In genomic region chr6:52245040-52245756, GRCm38 (mm10) we compare ENCODE assay signal across 12 mouse cellular contexts. TPM values are rescaled to one million over a fixed set of nuclear protein-coding genes. Genes with fewer than 3 reads are reported as not detected.
A peak's percentile ranks its signal among the peaks of the same experiment; 100 is the strongest.
DNase-seq lines count a peak whose midpoint lies in the region; ATAC-seq lines count a peak whose summit lies in the region.
"Had no signal": no experiment of that assay in that cellular context is flagged by ENCODE, and none has a peak within 500 bp of the region (broad histone marks: within the 10 kb centered on the region; RNA-seq: fewer than 3 reads in every experiment).

No protein-coding gene starts in this region.

- no peaks in the 10 kb centered on the region for H3K36me3 ChIP-seq in heart, embryonic 13.5 days
- H3K36me3 ChIP-seq in limb, embryonic 10.5 days = peaks cover 27% of the 10 kb centered on the region
- no peaks in the 10 kb centered on the region for H3K36me3 ChIP-seq in forebrain, embryonic 10.5 days (replicated peaks)

- DNase-seq in heart, postnatal 10 days = no peak
- peak; percentile 58 for DNase-seq in thymus, postnatal 4 days
- DNase-seq in thymus, postnatal 25 days = no peak
- no peak for DNase-seq in limb, embryonic 10.5 days (ENCODE audit: low spot score)
- peak; percentile 65 for DNase-seq in urinary bladder, postnatal 25 days (ENCODE audit: low spot score)
- no peak for DNase-seq in adrenal gland, adult (ENCODE audit: inconsistent age in 2 of 2, low spot score in 1 of 2)
- DNase-seq in forebrain, embryonic 10.5 days (ENCODE audit: extremely low spot score, low spot score) = no peak
- DNase-seq: adrenal gland, postnatal 10 days; cerebellum, postnatal 14 days; thymus, adult 2 months had no signal

- ATAC-seq in heart, embryonic 13.5 days (ENCODE audit: extremely low read depth, insufficient number of reproducible peaks, low FRiP score, low TSS enrichment) = no peak

- peak overlapping the region; percentile 37 for H3K4me2 ChIP-seq in heart, embryonic 13.5 days

- peaks cover 11% of the 10 kb centered on the region; the same call in 1 of the 2 replicates for H3K4me1 ChIP-seq in heart, embryonic 13.5 days
- H3K4me1 ChIP-seq in limb, embryonic 10.5 days = peaks cover 74% of the 10 kb centered on the region
- H3K4me1 ChIP-seq in forebrain, embryonic 10.5 days = peaks cover 17% of the 10 kb centered on the region

- H3K4me3 ChIP-seq in heart, embryonic 13.5 days = peak overlapping the region; percentile 32
- H3K4me3 ChIP-seq in limb, embryonic 10.5 days = peak overlapping the region; percentile 90
- H3K4me3 ChIP-seq in forebrain, embryonic 10.5 days = no peak overlapping the region

- no peak overlapping the region for H3K27ac ChIP-seq in heart, embryonic 13.5 days (replicated peaks)
- peak overlapping the region; percentile 99 for H3K27ac ChIP-seq in limb, embryonic 10.5 days
- no peak overlapping the region for H3K27ac ChIP-seq in forebrain, embryonic 10.5 days
- H3K27ac ChIP-seq: macrophage had no signal

- H3K9me3 ChIP-seq in heart, embryonic 13.5 days = no peaks in the 10 kb centered on the region
- H3K9me3 ChIP-seq in limb, embryonic 10.5 days (replicated peaks) = no peaks in the 10 kb centered on the region
- no peaks in the 10 kb centered on the region for H3K9me3 ChIP-seq in forebrain, embryonic 10.5 days

- peaks cover 100% of the 10 kb centered on the region for H3K27me3 ChIP-seq in heart, embryonic 13.5 days (replicated peaks)
- peaks cover 83% of the 10 kb centered on the region for H3K27me3 ChIP-seq in limb, embryonic 10.5 days (ENCODE audit: low read depth, poor library complexity, severe bottlenecking)
- H3K27me3 ChIP-seq in forebrain, embryonic 10.5 days (ENCODE audit: poor library complexity, severe bottlenecking) = peaks cover 100% of the 10 kb centered on the region

- intact Hi-C loops in heart, postnatal 10 days (cut with DNase I) = no loop called here

- no peak overlapping the region for H3K9ac ChIP-seq in heart, embryonic 13.5 days

- WGBS in heart, embryonic 13.5 days = under 1% methylated on average over 71 of the region's 71 CpGs
- under 1% methylated on average over 71 of the region's 71 CpGs for WGBS in limb, embryonic 10.5 days
- WGBS in forebrain, embryonic 10.5 days = under 1% methylated on average over 71 of the region's 71 CpGs

RNA-seq across cellular contexts. Expression of gene Hoxa11, which starts 0.4 kb away (rescaled TPM):
- not detected in 2 replicates for polyA plus RNA-seq in heart, embryonic 13.5 days (2015; fragmentation: Nextera tagmentation; extraction: Ambion mirVana)
- not detected for total RNA-seq in heart, postnatal 10 days (2021)
- 71.6 and 74.9 TPM in 2 replicates for polyA plus RNA-seq in limb, embryonic 10.5 days (2016; fragmentation: Nextera tagmentation; extraction: Ambion mirVana)
- not detected in 2 replicates for polyA plus RNA-seq in forebrain, embryonic 10.5 days (2016; fragmentation: Nextera tagmentation; extraction: Ambion mirVana)
- total RNA-seq: adrenal gland, postnatal 10 days had no signal
- polyA plus RNA-seq: macrophage; thymus, adult 2 months had no signal

RNA-seq across cellular contexts. Expression of gene Hoxa10, which starts 4.5 kb away (rescaled TPM):
- 0.09 TPM in 1 of 2 replicates, not detected in the other for polyA plus RNA-seq in heart, embryonic 13.5 days (2015; fragmentation: Nextera tagmentation; extraction: Ambion mirVana)
- total RNA-seq in heart, postnatal 10 days (2021) = not detected
- polyA plus RNA-seq in limb, embryonic 10.5 days (2016; fragmentation: Nextera tagmentation; extraction: Ambion mirVana) = 175 and 195 TPM in 2 replicates
- polyA plus RNA-seq in forebrain, embryonic 10.5 days (2016; fragmentation: Nextera tagmentation; extraction: Ambion mirVana) = not detected in 2 replicates
- polyA plus RNA-seq: macrophage; thymus, adult 2 months had no signal

RNA-seq across cellular contexts. Expression of gene Hoxa9, which starts 14.3 kb away (rescaled TPM):
- polyA plus RNA-seq in heart, embryonic 13.5 days (2015; fragmentation: Nextera tagmentation; extraction: Ambion mirVana) = 0.10 and 0.17 TPM in 2 replicates
- total RNA-seq in heart, postnatal 10 days (2021) = not detected
- polyA plus RNA-seq in limb, embryonic 10.5 days (2016; fragmentation: Nextera tagmentation; extraction: Ambion mirVana) = 95.7 and 123 TPM in 2 replicates
- polyA plus RNA-seq in forebrain, embryonic 10.5 days (2016; fragmentation: Nextera tagmentation; extraction: Ambion mirVana) = not detected in 2 replicates

RNA-seq across cellular contexts. Expression of gene Hoxa13, which starts 15.5 kb away (rescaled TPM):
- polyA plus RNA-seq in heart, embryonic 13.5 days (2015; fragmentation: Nextera tagmentation; extraction: Ambion mirVana) = not detected in 2 replicates
- not detected for total RNA-seq in heart, postnatal 10 days (2021)
- polyA plus RNA-seq in limb, embryonic 10.5 days (2016; fragmentation: Nextera tagmentation; extraction: Ambion mirVana) = 2.7 and 11.1 TPM in 2 replicates
- not detected in 2 replicates for polyA plus RNA-seq in forebrain, embryonic 10.5 days (2016; fragmentation: Nextera tagmentation; extraction: Ambion mirVana)
- total RNA-seq: adrenal gland, postnatal 10 days had no signal
- polyA plus RNA-seq: macrophage; thymus, adult 2 months had no signal

RNA-seq across cellular contexts. Expression of gene Hoxa7, which starts 23.5 kb away (rescaled TPM):
- polyA plus RNA-seq in heart, embryonic 13.5 days (2015; fragmentation: Nextera tagmentation; extraction: Ambion mirVana) = 0.46 and 0.59 TPM in 2 replicates
- total RNA-seq in heart, postnatal 10 days (2021) = under 1 TPM; 0.40 to 0.41 TPM
- 24.7 and 24.8 TPM in 2 replicates for polyA plus RNA-seq in limb, embryonic 10.5 days (2016; fragmentation: Nextera tagmentation; extraction: Ambion mirVana)
- polyA plus RNA-seq in forebrain, embryonic 10.5 days (2016; fragmentation: Nextera tagmentation; extraction: Ambion mirVana) = not detected in 2 replicates

Comparison
In these comparisons a context has a peak if more than half of its experiments do, and no peak if none do; other contexts are left out.
1. DNase-seq: peak in thymus, postnatal 4 days (single experiment) and urinary bladder, postnatal 25 days (single experiment); none in heart, postnatal 10 days (0 of 2), thymus, postnatal 25 days (single experiment), limb, embryonic 10.5 days (single experiment), adrenal gland, adult (0 of 2) and forebrain, embryonic 10.5 days (single experiment).
2. RNA of gene Hoxa11, which starts 0.4 kb away (polyA plus RNA-seq): 71.6 to 74.9 TPM in limb, embryonic 10.5 days; not detected in heart, embryonic 13.5 days and not detected in forebrain, embryonic 10.5 days; every median in the first group is over 10 times any median in the second.
3. RNA of gene Hoxa10, which starts 4.5 kb away (polyA plus RNA-seq): 175 to 195 TPM in limb, embryonic 10.5 days; 0.09 TPM in heart, embryonic 13.5 days and not detected in forebrain, embryonic 10.5 days; every median in the first group is over 100 times any median in the second.
4. RNA of gene Hoxa9, which starts 14.3 kb away (polyA plus RNA-seq): 95.7 to 123 TPM in limb, embryonic 10.5 days; 0.10 to 0.17 TPM in heart, embryonic 13.5 days and not detected in forebrain, embryonic 10.5 days; every median in the first group is over 10 times any median in the second.